Mouse (Mus musculus) lung, postnatal 4 days (tissue): Measurements from ENCODE around the gene Hs6st3.

Source experiments
- DNase-seq, 2 experiments: peaks; one replicate each; pipeline ENCODE4 v3.0.0; 2021

The Hs6st3 gene

GRCm38 (mm10) chr14:119137906-119138785 is at the start of gene Hs6st3:
Gene Hs6st3, plus strand, starts transcription at chr14:119138341.
- DNase-seq, result peak in 1 of 2 experiments; percentile 26

- peak; percentile 84 to 87 for DNase-seq
These were observed 39.1 kb upstream of the Hs6st3 start, which contains the start of gene Uggt2 for GRCm38 (mm10) chr14:119098851-119099569. Gene Uggt2, minus strand, starts transcription at chr14:119099430.

GRCm38 (mm10) chr14:119099570-119099891 is 38.6 kb upstream of the Hs6st3 start:
- no peak for DNase-seq

DNA sequence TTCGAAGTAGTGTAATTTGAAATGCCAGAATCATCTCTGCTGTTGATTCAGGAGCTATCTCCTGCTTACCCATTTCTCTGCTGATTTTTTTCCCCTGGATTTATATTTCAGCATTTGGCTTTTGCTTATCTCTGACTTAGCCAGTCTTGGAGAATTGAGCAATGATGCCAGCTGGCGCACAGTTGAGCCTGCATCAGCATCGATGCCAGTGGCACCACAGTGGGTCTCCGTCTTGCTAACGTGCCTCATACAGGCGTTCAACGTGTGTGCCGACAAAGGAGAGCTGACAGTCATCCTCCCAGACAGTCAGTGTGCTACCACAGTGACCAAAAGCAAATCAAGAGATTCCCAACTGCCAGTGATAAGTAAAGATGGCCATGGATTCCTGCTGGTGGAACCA is 30.6 kb upstream of the Hs6st3 start:
- DNase-seq, result no peak

DNA sequence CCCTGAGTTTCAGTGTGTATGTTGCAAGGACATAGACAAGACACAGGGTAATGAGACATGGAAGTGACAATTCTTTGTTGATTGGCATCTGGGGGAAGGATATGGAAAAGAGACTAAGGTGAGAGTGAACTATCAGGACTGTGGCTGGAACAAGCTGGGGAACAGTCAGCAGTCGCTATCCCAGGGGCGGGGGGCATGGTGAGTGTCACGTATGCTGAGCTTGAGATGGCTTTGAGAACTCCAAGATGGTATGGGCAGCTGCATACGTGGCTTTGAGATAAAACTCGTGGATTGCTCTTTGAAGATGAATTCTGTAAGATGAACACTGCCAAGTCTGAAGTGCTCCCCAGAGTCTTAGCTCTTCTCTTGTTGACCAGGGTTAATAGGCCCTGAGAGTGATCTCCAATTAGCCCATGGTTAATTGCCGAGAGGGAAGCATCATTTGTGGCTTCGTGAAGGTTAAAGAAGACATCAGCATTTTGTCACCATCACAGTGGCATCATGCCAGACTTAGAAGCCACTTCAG is 29.3 kb upstream of the Hs6st3 start:
- peak in 1 of 2 experiments; percentile 35 for DNase-seq

DNA sequence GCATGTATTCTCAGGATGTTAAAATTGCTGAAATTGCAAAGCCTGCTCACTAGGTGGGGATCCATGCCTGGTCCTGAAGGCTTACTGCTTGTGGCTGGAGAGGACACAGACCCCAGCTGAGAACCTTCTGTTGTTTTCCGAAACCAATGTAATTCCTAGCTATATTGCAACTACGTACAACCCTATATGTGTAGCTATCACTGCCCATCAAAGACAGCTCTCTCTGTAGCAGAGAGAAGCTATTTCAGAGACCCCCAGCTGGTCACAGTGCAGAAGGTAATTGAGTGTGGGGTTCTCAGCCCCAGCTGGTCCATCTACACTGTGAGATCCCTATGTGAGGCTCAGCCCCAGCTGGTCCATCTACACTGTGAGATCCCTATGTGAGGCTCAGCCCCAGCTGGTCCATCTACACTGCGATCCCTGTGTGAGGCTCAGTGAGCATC is 28.3 kb upstream of the Hs6st3 start:
- peak; percentile 23 to 75 for DNase-seq

DNA sequence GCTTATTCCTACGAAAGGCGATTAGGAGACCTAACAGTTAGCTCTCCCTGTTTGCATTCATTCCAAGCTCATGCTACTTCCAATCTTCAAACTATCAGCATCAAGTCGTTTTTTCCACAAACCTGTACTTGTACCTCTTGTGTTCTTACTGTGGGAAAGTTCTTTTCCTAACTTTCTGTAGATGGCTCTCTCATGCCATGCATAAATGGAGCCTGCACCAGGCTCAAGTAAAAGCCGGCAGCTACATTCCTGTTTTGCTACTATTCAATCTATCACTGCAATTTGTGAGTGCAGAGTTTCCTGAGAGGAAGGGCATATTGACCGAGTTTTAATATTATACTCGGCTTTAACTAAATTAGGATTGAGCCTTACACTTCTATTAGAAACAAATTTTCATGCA is 25.6 kb upstream of the Hs6st3 start:
- DNase-seq, result no peak

DNA sequence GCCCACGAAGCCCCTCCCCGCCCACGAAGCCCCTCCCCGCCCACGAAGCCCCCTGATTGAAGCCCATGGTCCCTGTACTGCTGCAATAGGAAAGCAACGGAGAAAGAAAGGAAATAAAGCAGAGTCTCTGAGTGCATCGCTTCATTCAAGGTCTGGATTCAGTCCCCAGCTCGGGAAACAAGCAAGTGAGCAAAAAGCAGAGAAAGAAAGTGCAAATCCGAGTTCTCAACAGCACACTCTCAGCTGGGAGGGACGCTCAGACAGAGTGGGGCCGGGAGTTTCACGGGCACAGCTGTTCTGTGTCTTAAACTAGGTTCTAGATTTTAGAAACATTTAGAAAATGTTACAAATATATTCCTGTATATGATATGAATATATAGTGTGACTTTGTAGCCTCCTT is 14.6 kb upstream of the Hs6st3 start:
- DNase-seq, result no peak

DNA sequence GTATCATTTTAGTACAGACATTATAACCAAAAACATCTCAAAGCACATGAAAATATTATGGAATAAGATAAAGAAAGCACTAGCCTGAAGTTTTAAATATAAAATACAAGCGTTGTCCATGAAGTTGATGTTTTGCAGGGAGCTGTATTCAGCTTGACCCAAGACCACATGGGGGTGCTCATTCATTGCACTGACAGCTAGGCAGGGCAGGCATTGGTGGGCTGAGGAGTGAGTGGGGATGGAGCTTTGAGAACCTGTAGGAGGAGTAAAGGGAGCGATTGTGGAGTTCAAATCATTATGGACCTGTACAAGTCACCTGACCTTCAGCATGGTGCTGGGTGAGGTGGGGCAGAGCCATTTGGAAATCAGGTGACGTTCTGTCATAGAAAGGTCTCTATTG is 14.1 kb upstream of the Hs6st3 start:
- DNase-seq, result peak in 1 of 2 experiments; percentile 38

- no peak for DNase-seq
These were observed 12.3 kb upstream of the Hs6st3 start for GRCm38 (mm10) chr14:119125840-119126239.

GRCm38 (mm10) chr14:119127330-119127729 is 10.8 kb upstream of the Hs6st3 start:
- no peak for DNase-seq

GRCm38 (mm10) chr14:119137512-119137905 is 632 bp upstream of the Hs6st3 start:
- DNase-seq, result peak; percentile 62 to 84

GRCm38 (mm10) chr14:119138786-119139100 is 602 bp downstream of the Hs6st3 start:
- peak in 1 of 2 experiments; percentile 27 for DNase-seq

DNA sequence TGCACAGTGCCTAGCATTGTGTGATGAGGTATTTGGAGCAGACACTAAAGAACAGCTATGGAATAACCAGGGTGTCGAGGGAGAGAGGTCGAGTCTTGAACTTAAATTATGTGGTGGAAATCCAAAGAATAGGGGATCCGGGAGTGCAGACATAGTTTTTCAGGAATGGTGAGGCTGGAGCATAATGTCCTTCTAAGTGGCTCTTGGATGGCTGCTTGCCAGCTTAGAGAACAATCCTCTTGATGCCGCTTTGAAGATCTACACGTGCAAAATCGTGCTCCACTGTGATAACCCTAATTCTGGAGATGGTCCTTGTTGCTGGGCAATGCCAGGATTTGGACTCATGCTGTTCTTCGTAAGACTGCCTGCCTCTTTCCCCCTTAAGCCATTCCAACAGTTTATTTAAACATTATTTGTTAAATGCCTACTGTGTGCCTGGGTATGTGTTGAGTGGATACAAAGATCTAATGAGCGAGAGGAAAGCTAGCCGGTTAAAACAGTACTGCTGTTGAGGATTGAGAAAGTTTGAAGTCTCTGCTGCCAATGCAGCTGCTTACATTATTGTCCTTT is 1.3 kb downstream of the Hs6st3 start:
- DNase-seq, result no peak

- no peak for DNase-seq
These were observed 14.9 kb downstream of the Hs6st3 start for GRCm38 (mm10) chr14:119153088-119153487.

DNA sequence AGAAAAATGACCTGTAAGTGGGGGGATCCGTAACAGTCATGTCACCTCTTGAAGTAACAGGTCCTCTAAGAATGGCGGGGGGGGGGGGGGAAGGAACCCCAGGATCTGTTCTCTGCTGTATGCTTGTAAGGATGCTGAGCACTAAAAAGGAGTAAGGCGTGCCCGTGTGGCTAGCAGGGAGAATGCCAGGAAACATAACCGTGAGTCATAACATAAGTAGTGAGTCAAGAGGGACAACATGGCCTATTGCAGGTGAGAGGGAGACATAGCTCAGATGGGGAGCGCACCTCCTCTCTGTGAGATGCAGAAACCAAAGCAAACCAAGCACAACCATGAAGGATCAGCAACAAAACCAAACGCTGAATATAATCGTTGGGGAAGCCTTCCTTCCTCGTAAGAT is 55.8 kb downstream of the Hs6st3 start:
- DNase-seq, result no peak

DNA sequence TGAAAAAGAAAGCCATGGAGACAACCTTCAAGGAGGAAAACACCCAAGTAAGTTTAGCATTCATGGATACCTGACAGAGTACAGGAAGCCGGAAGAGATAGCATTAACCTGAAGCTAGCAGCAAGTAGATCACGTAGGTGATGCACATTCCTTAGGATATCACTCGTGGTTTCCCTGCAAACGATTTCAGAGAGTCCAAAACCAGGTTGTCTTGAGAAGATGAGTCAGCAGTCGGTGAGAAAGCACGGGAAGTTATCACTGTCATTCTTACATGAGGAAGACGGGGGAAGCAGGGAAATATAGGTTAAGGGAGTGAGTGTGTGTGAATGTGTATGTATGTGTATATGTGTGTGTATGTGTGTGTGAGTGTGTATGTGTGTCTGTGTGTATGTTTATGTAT is 65.4 kb downstream of the Hs6st3 start:
- no peak for DNase-seq

- DNase-seq, result no peak
These were observed 77.6 kb downstream of the Hs6st3 start for GRCm38 (mm10) chr14:119215576-119216309.

- no peak for DNase-seq
These were observed 89.7 kb downstream of the Hs6st3 start for GRCm38 (mm10) chr14:119227709-119228338.

DNA sequence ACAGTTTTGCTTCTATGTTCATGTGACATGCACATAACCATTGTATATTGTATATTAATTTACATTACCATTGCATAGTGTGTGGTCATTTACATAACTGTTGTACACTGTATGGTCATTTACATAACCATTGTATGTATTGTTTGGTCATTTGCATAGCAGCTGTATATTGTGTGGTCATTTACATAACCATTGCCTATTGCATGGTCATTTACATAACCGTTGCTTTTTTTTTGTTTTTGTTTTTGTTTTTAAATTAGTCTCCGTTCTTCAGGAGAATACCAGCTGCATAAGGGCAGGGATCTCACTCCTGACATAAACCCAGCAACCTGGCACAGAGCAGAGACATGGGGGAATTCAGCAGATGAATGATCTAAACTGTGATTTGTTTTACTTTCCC is 95.5 kb downstream of the Hs6st3 start:
- DNase-seq, result no peak

GRCm38 (mm10) chr14:119247131-119247530 is 109.0 kb downstream of the Hs6st3 start:
- DNase-seq, result no peak

- DNase-seq, result no peak
These were observed 110.0 kb downstream of the Hs6st3 start for GRCm38 (mm10) chr14:119248001-119248607.
